In genomic region chr3:118325111-118325510, GRCm38 (mm10) we compare ENCODE assay signal across 15 mouse cellular contexts.
DNase-seq lines count a peak whose midpoint lies in the region; ATAC-seq lines count a peak whose summit lies in the region.
"Had no signal": no experiment of that assay in that cellular context is flagged by ENCODE, and none has a peak within 500 bp of the region (broad histone marks: within the 10 kb centered on the region; RNA-seq: fewer than 3 reads in every experiment).

No protein-coding gene starts in this region.

- no peaks in the 10 kb centered on the region for H3K27me3 ChIP-seq in heart, embryonic 16.5 days (ENCODE audit: control insufficient read depth, insufficient read depth, low read length)

- no peaks in the 10 kb centered on the region for H3K36me3 ChIP-seq in heart, embryonic 16.5 days (ENCODE audit: control insufficient read depth, insufficient read depth)
- H3K36me3 ChIP-seq: limb, embryonic 10.5 days had no signal

- peaks cover 9% of the 10 kb centered on the region for H3K4me1 ChIP-seq in heart, embryonic 16.5 days (ENCODE audit: control insufficient read depth, insufficient read depth, low read length)

- no peaks in the 10 kb centered on the region for H3K9me3 ChIP-seq in heart, embryonic 16.5 days (replicated peaks; ENCODE audit: control insufficient read depth, low read length)
- H3K9me3 ChIP-seq: limb, embryonic 10.5 days had no signal

- H3K4me3 ChIP-seq in heart, embryonic 16.5 days (ENCODE audit: low read length), result no peak overlapping the region
- H3K4me3 ChIP-seq: erythroblast, embryonic 14.5 days; layer of hippocampus, adult 2 months; limb, embryonic 10.5 days had no signal

- no peak overlapping the region for H3K9ac ChIP-seq in heart, embryonic 16.5 days (ENCODE audit: low read length)

- H3K4me2 ChIP-seq in heart, embryonic 16.5 days (ENCODE audit: low read depth, low read length), result no peak overlapping the region

- peak overlapping the region; percentile 65 for H3K27ac ChIP-seq in heart, embryonic 16.5 days (ENCODE audit: low read length)
- H3K27ac ChIP-seq: layer of hippocampus, adult 2 months; limb, embryonic 10.5 days; stomach, postnatal 0 days had no signal

- 33% methylated on average over 5 of the region's 5 CpGs for WGBS in heart, embryonic 16.5 days

- ATAC-seq in heart, embryonic 16.5 days (replicated peaks; ENCODE audit: extremely low read depth, insufficient read depth, low FRiP score), result peak; percentile 73; the same call in 1 of the 2 replicates

- peak; percentile 28 to 69 for DNase-seq in cerebellum, postnatal 14 days
- DNase-seq in cerebellum, postnatal 4 days (ENCODE audit: low spot score in 2 of 2), result no peak
- no peak for DNase-seq in heart, postnatal 4 days
- peak; percentile 1 for DNase-seq in lung, postnatal 10 days
- DNase-seq in lung, postnatal 14 days, result no peak
- no peak for DNase-seq in right cerebral cortex, adult 18-20 months
- no peak for DNase-seq in urinary bladder, postnatal 14 days (ENCODE audit: low spot score)
- DNase-seq: adrenal gland, postnatal 10 days; kidney, adult 11 months; thymus, postnatal 4 days had no signal

Comparison
In these comparisons a context has a peak if more than half of its experiments do, and no peak if none do; other contexts are left out.
1. DNase-seq: peak in cerebellum, postnatal 14 days (2 of 2) and lung, postnatal 10 days (single experiment); none in cerebellum, postnatal 4 days (0 of 2), heart, postnatal 4 days (single experiment), lung, postnatal 14 days (single experiment), right cerebral cortex, adult 18-20 months (single experiment) and urinary bladder, postnatal 14 days (single experiment).